Mouse (Mus musculus): Measurements from ENCODE around the gene Atf4. TPM values are rescaled to one million over a fixed set of nuclear protein-coding genes. Genes with fewer than 3 reads are reported as not detected.

Gene Atf4
- polyA plus RNA-seq, 1 experiment from 2014 or later: 115 TPM

- WGBS: 48% methylated on average over 11 of the region's 11 CpGs
- Histone ChIP-seq H3K27ac (ENCODE audit: low read depth) (peak overlapping the region; percentile 98), H3K9ac (peak overlapping the region; percentile 13; the same call in 1 of the 2 replicates), H3K27me3 (ENCODE audit: insufficient read depth, low read length) (no peaks in the 10 kb centered on the region), H3K36me3 (ENCODE audit: insufficient read depth) (peaks cover 45% of the 10 kb centered on the region), H3K4me2 (peak overlapping the region; percentile 94; the same call in 1 of the 2 replicates), H3K9me3 (ENCODE audit: low read depth, low read length) (no peaks in the 10 kb centered on the region), H3K4me1 (ENCODE audit: insufficient read depth) (peaks cover 8% of the 10 kb centered on the region), H3K4me3 (ENCODE audit: low read depth, low read length) (peak overlapping the region; percentile 91)
- no peak for DNase-seq
- no peak for ATAC-seq (ENCODE audit: insufficient read depth)
- TF ChIP-seq CTCF (IDR thresholded peaks at IDR 0.05; ENCODE audit: low read depth): no peak
Observed at GRCm38 (mm10) chr15:80258240-80259170, 3.5 kb downstream of the Atf4 start.

GRCm38 (mm10) chr15:80259406-80260045, 4.5 kb downstream of the Atf4 start:
- Histone ChIP-seq H3K4me2 (no peak overlapping the region), H3K36me3 (ENCODE audit: insufficient read depth) (peaks cover 45% of the 10 kb centered on the region), H3K4me3 (ENCODE audit: low read depth, low read length) (no peak overlapping the region), H3K9ac (no peak overlapping the region), H3K27ac (ENCODE audit: low read depth) (0 out of 2 replicates have a peak overlapping the region, but pooled peaks have one; percentile 98), H3K9me3 (ENCODE audit: low read depth, low read length) (no peaks in the 10 kb centered on the region), H3K27me3 (ENCODE audit: insufficient read depth, low read length) (no peaks in the 10 kb centered on the region), H3K4me1 (ENCODE audit: insufficient read depth) (peaks cover 8% of the 10 kb centered on the region)
- 77% methylated on average over 8 of the region's 8 CpGs for WGBS
- DNase-seq (no peak), ATAC-seq (ENCODE audit: insufficient read depth) (no peak)
- TF ChIP-seq CTCF (IDR thresholded peaks at IDR 0.05; ENCODE audit: low read depth): no peak

DNA sequence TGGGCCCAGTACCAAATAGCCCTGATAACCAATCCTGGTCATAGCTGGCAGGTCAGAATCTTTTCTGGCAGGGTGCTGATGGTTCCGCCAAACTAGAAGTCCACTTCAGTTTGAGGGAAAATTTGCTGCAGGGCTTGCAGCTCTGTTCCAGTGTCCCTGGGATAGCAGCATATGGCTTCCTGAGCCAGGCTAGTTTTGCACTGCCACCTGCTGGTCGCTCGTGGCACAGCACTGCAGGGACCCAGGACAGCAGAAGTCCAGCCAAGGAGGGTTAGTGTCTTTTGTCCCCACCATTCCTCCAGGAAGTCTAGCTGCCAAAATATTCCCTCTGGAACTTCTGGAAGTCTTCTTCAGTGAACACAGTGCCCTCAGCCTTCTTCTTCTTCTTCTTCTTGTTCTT, 5.7 kb downstream of the Atf4 start:
- Histone ChIP-seq H3K27ac (ENCODE audit: low read depth) (no peak overlapping the region), H3K4me3 (ENCODE audit: low read depth, low read length) (no peak overlapping the region), H3K4me2 (no peak overlapping the region), H3K4me1 (ENCODE audit: insufficient read depth) (peaks cover 8% of the 10 kb centered on the region), H3K9me3 (ENCODE audit: low read depth, low read length) (no peaks in the 10 kb centered on the region), H3K9ac (no peak overlapping the region), H3K36me3 (ENCODE audit: insufficient read depth) (peaks cover 45% of the 10 kb centered on the region), H3K27me3 (ENCODE audit: insufficient read depth, low read length) (no peaks in the 10 kb centered on the region)
- TF ChIP-seq CTCF (IDR thresholded peaks at IDR 0.05; ENCODE audit: low read depth): peak; percentile 97
- ATAC-seq (ENCODE audit: insufficient read depth) (no peak), DNase-seq (peak; percentile 94)
- WGBS: 7% methylated on average over 3 of the region's 3 CpGs

GRCm38 (mm10) chr15:80261100-80261499, 6.1 kb downstream of the Atf4 start:
- ATAC-seq (ENCODE audit: insufficient read depth) (no peak), DNase-seq (no peak)
- H3K9ac ChIP-seq: no peak overlapping the region
- H3K4me2 ChIP-seq: no peak overlapping the region
- WGBS: 78% methylated on average over 7 of the region's 7 CpGs
- no peaks in the 10 kb centered on the region for H3K27me3 ChIP-seq (ENCODE audit: insufficient read depth, low read length)
- H3K4me1 ChIP-seq (ENCODE audit: insufficient read depth): peaks cover 8% of the 10 kb centered on the region
- H3K9me3 ChIP-seq (ENCODE audit: low read depth, low read length): no peaks in the 10 kb centered on the region
- H3K36me3 ChIP-seq (ENCODE audit: insufficient read depth): peaks cover 41% of the 10 kb centered on the region
- no peak for TF ChIP-seq CTCF (IDR thresholded peaks at IDR 0.05; ENCODE audit: low read depth)
- H3K27ac ChIP-seq (ENCODE audit: low read depth): no peak overlapping the region
- H3K4me3 ChIP-seq (ENCODE audit: low read depth, low read length): no peak overlapping the region

- DNase-seq: peak; percentile 97
- peak within 1 kb of the TSS; percentile 84 for H3K9ac ChIP-seq
- H3K4me1 ChIP-seq (ENCODE audit: insufficient read depth): no peaks in the 10 kb centered on the region
- peaks cover 16% of the 10 kb centered on the region for H3K36me3 ChIP-seq (ENCODE audit: insufficient read depth)
- H3K4me2 ChIP-seq: peak within 1 kb of the TSS; percentile 83
- TF ChIP-seq CTCF (IDR thresholded peaks at IDR 0.05; ENCODE audit: low read depth): no peak
- peak; percentile 92 for ATAC-seq (ENCODE audit: insufficient read depth)
- H3K4me3 ChIP-seq (ENCODE audit: low read depth, low read length): peak within 1 kb of the TSS; percentile 89
- no peaks in the 10 kb centered on the region for H3K27me3 ChIP-seq (ENCODE audit: insufficient read depth, low read length)
- no peaks in the 10 kb centered on the region for H3K9me3 ChIP-seq (ENCODE audit: low read depth, low read length)
- WGBS: 2% methylated on average over 66 of the region's 66 CpGs
- H3K27ac ChIP-seq (ENCODE audit: low read depth): peak within 1 kb of the TSS; percentile 46; the same call in 1 of the 2 replicates
Observed at GRCm38 (mm10) chr15:80263610-80264575, 8.9 kb downstream of the Atf4 start, which contains the start of gene Rps19bp1. Gene Rps19bp1, minus strand, starts transcription at chr15:80264315.

- 0% methylated on average over 2 of the region's 2 CpGs for WGBS
Observed at GRCm38 (mm10) chr15:80266281-80266680, 11.3 kb downstream of the Atf4 start.

More at GRCm38 (mm10) chr15:80266281-80266680, 11.3 kb downstream of the Atf4 start:
- no peak overlapping the region for H3K4me2 ChIP-seq
- no peaks in the 10 kb centered on the region for H3K4me1 ChIP-seq (ENCODE audit: insufficient read depth)
- H3K27me3 ChIP-seq (ENCODE audit: insufficient read depth, low read length): no peaks in the 10 kb centered on the region
- DNase-seq (peak; percentile 89), ATAC-seq (ENCODE audit: insufficient read depth) (no peak)
- H3K4me3 ChIP-seq (ENCODE audit: low read depth, low read length): no peak overlapping the region
- no peaks in the 10 kb centered on the region for H3K9me3 ChIP-seq (ENCODE audit: low read depth, low read length)
- H3K9ac ChIP-seq: no peak overlapping the region
- no peak overlapping the region for H3K27ac ChIP-seq (ENCODE audit: low read depth)
- TF ChIP-seq CTCF (IDR thresholded peaks at IDR 0.05; ENCODE audit: low read depth): peak; percentile 88
- H3K36me3 ChIP-seq (ENCODE audit: insufficient read depth): no peaks in the 10 kb centered on the region

All from lung, embryonic 14.5 days (tissue).